In the genomic region with DNA sequence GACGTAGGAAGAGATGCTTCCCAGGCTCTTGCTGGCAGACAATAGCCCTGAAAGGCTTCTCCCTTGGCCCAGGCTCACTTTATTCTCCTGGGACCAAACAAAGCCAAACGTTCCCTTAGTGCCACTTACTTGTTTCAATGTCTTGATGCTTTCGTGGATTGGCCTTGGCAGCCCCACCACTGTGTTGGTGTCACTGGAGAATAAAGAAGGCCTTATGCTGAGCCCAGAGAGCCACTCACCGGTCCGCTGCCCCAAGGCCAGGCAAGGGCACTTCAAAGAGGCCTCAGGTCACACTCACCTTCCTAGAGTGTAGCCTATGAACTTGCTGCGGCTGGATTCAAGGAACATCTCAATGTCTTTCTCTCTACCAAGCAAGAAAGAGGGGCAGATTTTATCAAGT, we compare ENCODE assay signal across 21 mouse cellular contexts. TPM values are rescaled to one million over a fixed set of nuclear protein-coding genes. Genes with fewer than 3 reads are reported as not detected.
"Had no signal": no experiment of that assay in that cellular context is flagged by ENCODE, and none has a peak within 500 bp of the region (broad histone marks: within the 10 kb centered on the region; RNA-seq: fewer than 3 reads in every experiment).

No protein-coding gene starts in this region.

- H3K27ac ChIP-seq: layer of hippocampus, adult 2 months; limb, embryonic 12.5 days; liver, embryonic 13.5 days; lung, embryonic 15.5 days; macrophage; midbrain, embryonic 13.5 days; stomach, postnatal 0 days had no signal

- H3K4me1 ChIP-seq: limb, embryonic 12.5 days; liver, embryonic 13.5 days; lung, embryonic 15.5 days; midbrain, embryonic 13.5 days had no signal

- H3K27me3 ChIP-seq: limb, embryonic 12.5 days; liver, embryonic 13.5 days; lung, embryonic 15.5 days; megakaryocyte, embryonic 14.5 days; midbrain, embryonic 13.5 days had no signal

- H3K9me3 ChIP-seq: limb, embryonic 12.5 days; liver, embryonic 13.5 days; lung, embryonic 15.5 days; megakaryocyte, embryonic 14.5 days; midbrain, embryonic 13.5 days had no signal

- H3K4me3 ChIP-seq: layer of hippocampus, adult 2 months; limb, embryonic 12.5 days; liver, embryonic 13.5 days; lung, embryonic 15.5 days; megakaryocyte, embryonic 14.5 days; midbrain, embryonic 13.5 days had no signal

- DNase-seq: kidney, postnatal 10 days; kidney, postnatal 4 days; liver; liver, embryonic 13.5 days; liver, postnatal 0 days; lung, postnatal 14 days; thymus, adult 2 months; thymus, postnatal 25 days had no signal

RNA-seq across cellular contexts. Expression of a gene that starts 11.2 kb away (rescaled TPM):
- total RNA-seq: layer of hippocampus, adult 2 months; layer of hippocampus, postnatal 10 days; left cerebral cortex, postnatal 36 days; midbrain, postnatal 0 days had no signal
- polyA plus RNA-seq: intestine, postnatal 0 days; kidney, embryonic 14.5 days; limb, embryonic 12.5 days; liver, embryonic 13.5 days; liver, postnatal 0 days; lung, embryonic 15.5 days; macrophage; midbrain, embryonic 13.5 days; midbrain, postnatal 0 days; neural tube, embryonic 14.5 days; stomach, postnatal 0 days; thymus, adult 2 months had no signal

RNA-seq across cellular contexts. Expression of a gene that starts 25.1 kb away (rescaled TPM):
- polyA plus RNA-seq: intestine, postnatal 0 days; liver, postnatal 0 days; macrophage; neural tube, embryonic 14.5 days; stomach, postnatal 0 days had no signal
